Mouse (Mus musculus) naive thymus-derived CD4-positive, alpha-beta T cell, adult 5 months (primary cell): ENCODE results near the gene Gtpbp3. TPM values are rescaled to one million over a fixed set of nuclear protein-coding genes. Genes with fewer than 3 reads are reported as not detected.

Experiments
- polyA plus RNA-seq: library from polyadenylated mRNA; unstranded; fragments of 100-300 nt; shearing (Covaris generic); gene quantifications from one replicate; pipeline ENCODE4 v1.2.1, GENCODE M21; 2017

Gene Gtpbp3
- polyA plus RNA-seq, result 5.4 TPM

DNA sequence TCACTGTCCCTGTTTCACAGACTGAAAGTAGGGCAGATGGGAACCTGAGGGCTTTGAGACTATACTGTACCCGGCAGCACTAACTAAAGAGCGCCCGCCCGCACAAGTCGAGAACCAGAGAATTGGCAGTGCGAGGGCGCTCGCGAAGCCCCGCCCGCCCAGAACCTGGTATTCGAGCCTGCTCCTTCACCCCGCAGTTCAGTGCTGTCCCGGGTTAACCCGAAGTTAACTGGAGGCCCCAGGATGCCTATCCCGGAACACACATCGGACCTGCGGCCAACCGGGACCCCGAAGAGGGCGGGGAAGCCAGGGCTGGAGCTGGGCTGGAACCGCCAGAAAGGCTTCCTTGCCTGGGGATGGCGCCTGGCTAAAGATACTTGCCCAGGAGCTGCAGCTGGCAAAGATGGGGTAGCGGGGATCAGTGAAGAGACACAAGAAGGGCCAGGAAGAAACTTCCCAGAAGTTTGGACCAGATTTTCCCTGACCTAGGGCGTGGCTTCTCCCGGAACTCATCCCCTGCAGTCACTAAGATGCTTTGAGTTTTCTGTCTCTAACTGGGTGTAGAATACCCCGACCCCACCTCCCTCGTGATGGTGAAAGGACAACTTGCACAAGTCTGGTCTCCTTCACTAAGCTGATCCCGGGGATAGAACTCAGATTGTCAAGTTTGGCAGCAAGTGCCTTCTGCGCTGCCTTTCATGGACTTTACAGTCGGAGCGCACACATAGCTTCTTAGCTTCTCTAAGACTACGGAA is at the start of gene Gtpbp3:
Gene Gtpbp3 (plus strand): TSS at position 413 of the 755 bp plus-strand sequence.

DNA sequence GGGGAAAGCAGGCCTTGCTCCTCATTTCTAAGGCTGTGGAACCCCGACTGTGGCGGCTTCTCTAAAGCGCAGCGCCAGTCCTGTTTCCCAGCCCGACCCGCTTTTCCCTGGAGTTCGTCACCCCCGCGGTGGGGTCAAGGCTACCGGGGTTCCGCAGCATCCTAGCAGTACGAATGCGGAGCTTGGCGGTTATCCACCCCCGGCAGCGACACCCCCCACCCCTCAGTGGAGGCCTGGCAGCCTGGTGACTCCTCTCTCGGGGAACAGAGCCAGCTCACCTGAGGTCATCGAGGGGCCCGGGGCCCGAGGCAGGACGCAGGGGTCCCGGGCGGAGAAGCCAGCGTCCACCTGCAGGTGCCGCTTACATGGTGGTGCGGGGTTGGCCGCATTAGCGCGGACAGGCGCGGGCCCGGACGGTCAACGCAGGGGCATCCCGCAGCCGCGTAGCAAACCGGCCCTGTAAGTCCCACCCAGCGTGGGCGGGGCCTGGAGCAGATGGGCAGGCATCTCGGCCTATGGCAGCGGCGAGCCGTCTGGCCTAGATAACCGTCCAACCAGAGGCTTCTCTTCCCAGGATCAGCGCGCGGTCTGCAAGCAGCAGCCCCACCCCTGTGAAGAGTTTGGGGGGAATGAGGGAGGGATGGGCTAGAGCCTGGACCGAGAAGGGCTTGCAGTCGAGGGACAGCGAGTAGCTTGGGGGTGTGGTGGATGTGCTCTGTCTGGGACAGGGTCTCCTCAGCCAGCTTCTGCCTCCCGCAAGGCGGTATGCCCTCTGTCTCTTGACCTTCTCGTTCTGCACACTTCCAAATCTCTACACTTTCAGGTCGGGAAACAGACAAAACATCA is 24.5 kb upstream of the Gtpbp3 start, which contains the start of gene Abhd8:
Gene Abhd8 (minus strand): TSS at position 468 of the 846 bp plus-strand sequence.

DNA sequence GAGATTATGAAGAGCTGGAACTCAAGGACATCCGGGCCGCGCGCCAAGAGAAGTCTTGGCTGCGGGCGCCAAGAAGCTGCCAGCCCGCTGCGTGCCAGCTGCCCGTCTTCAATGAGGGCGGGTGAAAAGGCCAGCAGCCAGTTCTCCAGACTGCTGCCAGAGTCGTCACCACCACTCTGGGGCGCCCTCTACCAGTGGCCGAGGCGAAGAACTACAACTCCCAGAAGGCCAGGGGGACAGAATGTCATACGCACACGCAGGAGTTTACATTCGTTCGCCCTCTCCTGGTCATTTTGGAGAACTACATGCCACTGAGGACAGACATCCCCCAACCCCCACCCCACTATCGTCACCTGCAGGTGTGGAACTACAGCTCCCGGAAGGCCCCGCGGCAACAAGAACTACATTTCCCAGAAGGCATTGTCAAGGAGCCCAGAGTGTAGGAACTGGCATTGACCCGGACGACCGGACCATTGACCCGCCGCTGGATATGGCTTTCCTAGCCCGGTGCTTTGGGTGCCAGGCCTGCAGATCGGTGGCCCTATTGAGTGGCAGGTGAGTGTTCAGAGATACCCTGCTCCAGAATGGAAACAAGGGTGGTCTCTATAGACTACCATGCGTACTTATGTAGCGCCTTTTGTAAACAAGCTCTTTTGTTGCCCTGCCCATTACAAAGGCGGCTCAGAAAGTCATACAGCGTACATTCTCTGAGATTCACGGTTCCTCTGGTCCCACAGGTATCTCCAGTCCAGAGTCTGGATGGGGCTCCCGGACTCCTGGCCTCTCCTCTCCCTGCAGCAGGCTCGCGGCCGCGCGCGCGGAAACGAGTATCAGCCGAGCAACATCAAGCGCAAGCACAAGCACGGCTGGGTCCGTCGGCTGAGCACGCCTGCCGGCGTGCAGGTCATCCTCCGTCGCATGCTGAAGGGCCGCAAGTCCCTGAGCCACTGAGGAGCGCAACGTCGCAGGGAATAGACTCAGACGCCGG is 23.1 kb upstream of the Gtpbp3 start, which contains the start of gene Mrpl34:
Gene Mrpl34 (plus strand): TSS at position 447 of the 988 bp plus-strand sequence.

DNA sequence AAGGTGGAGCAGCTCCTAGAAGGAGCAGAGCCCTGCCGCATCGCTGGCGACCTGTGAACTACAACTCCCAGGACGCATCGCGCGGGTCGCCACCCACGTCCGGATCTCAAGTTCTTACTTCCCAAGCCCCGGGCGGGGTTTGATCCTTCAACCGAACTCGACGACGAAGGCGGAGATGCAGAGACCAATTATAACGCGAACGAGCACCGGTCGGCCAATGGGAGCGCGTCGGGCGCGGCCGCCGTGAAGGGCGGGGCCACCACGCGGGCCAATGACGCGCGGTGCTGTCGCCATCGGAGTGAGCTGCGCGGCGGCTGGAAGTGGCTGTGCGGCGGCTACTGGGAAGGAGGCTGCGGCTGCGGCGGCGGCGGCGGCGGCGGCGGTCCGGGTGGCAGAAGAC is 19.0 kb upstream of the Gtpbp3 start, which contains the start of gene Dda1:
Gene Dda1 (plus strand): TSS at position 284 of the 400 bp plus-strand sequence.

DNA sequence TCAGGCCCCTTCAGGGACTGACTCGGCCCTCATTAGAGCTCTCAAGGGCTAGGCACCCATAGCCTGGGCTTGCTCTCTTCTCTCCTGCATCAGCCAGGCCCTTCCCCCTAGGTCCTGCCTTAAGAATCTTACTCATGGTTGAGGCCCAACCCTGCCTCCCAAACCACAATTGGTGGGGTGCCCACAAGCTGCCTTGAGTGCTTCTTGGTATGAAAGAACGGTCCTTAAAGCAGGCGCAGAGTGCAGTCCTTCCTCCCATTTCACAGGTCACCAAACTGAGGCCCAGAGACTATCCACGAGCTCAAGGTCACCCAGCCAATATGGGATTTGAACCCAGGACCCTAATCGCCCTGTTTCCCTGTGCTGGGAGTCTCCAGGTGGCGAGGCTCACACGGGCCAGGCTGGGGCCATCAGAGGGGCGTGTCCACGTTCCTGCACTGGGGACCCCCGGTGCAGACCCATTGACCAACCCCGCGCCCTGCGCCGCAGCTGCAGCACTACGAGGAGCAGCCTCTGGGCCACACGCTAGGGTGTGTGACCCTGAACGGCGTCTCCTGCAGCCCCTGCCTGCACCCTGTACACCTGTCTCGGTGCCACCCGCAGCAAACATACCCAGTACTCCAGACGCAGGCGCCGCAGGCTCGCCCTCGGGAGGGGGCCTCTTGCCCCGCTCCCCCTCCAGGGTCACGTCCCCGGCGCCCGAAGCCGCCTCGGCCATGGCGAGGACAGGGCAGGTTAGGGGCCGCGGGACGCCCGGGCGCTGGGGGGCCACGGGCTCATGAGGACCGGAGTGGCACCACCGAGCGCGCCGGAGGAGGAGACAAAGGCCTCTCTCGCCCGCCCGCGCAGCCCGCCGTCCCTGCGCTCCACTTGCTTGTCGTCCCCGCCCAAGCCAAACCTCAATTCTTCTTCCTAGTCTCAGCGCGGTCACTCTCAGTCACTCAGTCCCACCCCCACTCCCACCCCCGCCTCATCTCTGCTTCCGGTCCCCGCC is 2.5 kb upstream of the Gtpbp3 start, which contains the start of gene Ano8:
Gene Ano8 (minus strand): TSS at position 822 of the 994 bp plus-strand sequence.

DNA sequence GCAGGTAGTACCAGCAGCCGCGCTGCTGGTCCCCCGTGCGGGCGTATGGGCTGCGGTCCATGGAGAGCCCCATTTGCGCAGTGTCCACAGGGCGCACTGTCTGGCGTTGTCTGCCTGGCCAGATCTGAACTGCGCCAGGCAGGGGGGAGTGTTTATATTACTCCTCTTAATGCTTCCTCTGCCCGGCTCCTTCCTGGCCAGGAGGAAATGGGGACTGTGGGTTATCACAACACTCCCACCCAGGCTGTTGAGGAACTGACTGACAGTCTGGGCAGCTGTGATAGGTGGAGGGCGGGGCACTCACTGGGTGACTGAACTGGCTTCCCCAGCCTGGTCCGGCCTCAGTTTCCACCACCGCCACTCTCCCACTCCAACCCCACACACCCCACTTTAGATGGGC is 23.7 kb downstream of the Gtpbp3 start, which contains the start of gene Plvap:
Gene Plvap (minus strand): TSS at position 109 of the 400 bp plus-strand sequence.

DNA sequence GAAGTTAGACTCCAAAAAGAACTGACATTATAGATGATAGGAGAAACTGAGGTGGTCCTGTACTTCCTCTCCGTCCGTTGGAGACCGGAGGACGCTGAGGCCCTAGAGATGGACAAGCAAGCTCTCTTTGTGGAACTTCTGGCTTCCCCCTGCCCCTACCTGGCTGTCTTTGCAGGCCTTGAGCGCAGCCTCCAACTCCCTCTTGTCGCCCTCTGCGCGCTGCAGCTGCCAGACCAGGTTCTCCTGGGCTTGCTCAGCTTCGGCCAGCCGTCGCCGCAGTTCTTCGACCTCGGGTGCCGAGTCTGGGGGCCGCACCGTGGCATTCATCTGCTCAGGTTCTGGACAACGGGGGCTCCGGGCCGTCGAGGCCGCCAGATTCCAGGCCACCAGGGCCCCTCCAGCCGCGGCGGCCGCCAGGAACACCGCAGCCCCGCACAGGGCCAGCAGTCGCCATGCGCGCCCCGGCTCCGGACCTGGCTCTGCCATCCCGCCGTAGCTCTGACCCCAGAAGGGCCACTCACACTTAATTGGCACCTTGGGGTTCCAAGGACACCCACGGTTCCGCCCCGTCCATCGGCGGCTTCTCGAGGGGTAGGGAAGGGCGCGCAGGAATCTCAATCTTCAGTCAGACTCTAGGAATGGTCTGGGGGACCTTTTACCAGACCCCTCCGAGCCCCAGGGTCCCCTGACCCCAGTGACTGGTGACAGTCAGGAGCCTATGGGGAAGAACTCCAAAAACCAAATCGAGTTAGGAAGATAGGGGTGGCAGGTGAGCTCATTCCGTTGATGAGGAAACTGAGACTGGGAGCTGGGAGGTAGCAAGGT is 37.5 kb downstream of the Gtpbp3 start, which contains the start of gene Ccdc194:
Gene Ccdc194 (minus strand): TSS at position 486 of the 825 bp plus-strand sequence.

DNA sequence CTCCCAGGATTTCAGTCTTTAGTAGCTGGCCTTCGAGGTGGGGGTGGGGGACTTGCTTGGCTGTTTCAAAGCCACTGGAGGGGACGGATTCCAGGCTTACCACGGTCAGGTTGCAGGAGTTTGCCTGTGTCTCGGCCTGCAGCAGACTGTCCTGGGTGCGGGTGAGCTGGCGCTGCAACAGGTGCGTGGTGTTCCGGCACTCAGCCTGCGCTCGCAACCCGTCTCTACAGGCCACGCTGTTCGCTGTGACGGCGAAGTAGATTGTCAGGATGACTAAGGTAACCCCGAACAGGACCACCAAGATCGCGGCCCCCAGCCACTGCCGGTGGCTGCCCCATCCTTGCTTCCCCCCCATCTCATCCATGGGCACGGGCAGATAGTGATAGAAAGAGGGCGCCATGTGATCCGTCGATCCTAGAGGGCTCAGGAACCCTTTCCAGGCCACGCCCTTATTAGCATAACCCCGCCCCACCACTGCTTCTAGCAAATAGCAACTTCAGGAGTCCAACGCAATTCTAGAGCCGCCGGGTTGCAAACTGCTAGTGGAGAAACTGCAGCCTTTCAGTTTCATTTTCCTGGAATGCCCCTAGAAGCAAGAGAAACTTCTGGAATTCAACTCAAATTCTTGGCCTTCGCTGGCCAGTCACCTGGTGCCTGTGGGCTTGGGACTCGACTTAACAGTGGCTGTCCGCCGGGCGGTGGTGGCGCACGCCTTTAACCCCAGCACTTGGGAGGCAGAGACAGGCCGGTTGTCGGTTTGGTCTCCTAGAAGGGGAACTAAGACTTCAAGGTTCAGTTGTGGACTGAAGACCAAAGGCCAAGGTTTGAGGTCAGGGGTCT is 49.3 kb downstream of the Gtpbp3 start, which contains the start of gene Bst2:
Gene Bst2 (minus strand): TSS at position 429 of the 840 bp plus-strand sequence.

DNA sequence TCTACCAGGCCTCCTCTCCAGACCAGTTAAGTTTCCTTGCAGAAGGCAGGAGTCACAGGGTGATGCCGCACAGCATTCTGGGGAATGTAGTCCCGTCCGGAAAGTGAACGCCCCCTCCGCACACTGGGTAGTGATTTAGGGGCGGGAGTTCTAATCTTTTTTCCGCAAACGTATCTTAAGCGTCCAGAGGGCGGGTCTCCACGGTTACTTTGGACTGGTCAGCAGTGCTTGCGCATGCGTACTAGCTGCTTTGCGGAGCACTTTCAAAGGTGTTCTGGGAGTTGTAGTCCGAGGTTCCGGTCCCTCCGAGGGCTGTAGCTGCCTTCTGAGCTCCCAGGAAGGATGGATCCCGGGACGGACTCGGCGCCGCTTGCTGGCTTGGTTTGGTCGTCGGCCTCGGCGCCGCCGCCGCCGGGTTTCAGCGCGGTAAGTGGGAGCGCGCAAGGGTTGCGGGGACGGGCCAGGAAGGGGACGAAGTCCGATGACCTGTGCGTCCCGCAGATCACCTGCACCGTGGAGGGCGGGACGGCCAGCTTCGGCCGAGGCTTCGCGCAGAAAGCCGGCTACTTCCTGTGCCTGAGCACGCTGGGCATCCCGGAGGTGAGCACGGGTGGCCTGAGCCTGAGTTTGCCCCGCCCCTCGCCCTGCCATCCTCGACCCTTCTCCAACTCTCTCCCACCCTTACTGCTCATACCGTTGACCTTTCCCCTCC is 54.9 kb downstream of the Gtpbp3 start, which contains the start of gene Mvb12a:
Gene Mvb12a (plus strand): TSS at position 291 of the 712 bp plus-strand sequence.

Other genes starting within 250 kb of the Gtpbp3 start
- gene Myo9b, start 215.4 kb upstream of the Gtpbp3 start, polyA plus RNA-seq, result 69.4 TPM
- 23.8 TPM for gene Haus8, start 215.2 kb upstream of the Gtpbp3 start, polyA plus RNA-seq
- gene Use1, start 121.3 kb upstream of the Gtpbp3 start, polyA plus RNA-seq, result 230 TPM
- gene Ocel1, start 116.8 kb upstream of the Gtpbp3 start, polyA plus RNA-seq, result 22.9 TPM
- gene Nr2f6, start 106.1 kb upstream of the Gtpbp3 start, polyA plus RNA-seq, result 2.9 TPM
- 0.24 TPM for gene Ushbp1, start 92.3 kb upstream of the Gtpbp3 start, polyA plus RNA-seq
- 70.3 TPM for gene Babam1, start 91.2 kb upstream of the Gtpbp3 start, polyA plus RNA-seq
- 0.21 TPM for gene Ankle1, start 82.1 kb upstream of the Gtpbp3 start, polyA plus RNA-seq
- gene Abhd8, start 24.4 kb upstream of the Gtpbp3 start, polyA plus RNA-seq, result 93.0 TPM
- 41.6 TPM for gene Mrpl34, start 23.1 kb upstream of the Gtpbp3 start, polyA plus RNA-seq
- gene Dda1, start 18.9 kb upstream of the Gtpbp3 start, polyA plus RNA-seq, result 153 TPM
- 14.2 TPM for gene Ano8, start 2.1 kb upstream of the Gtpbp3 start, polyA plus RNA-seq
- not detected for gene Plvap, start 23.6 kb downstream of the Gtpbp3 start, polyA plus RNA-seq
- not detected for gene Ccdc194, start 37.6 kb downstream of the Gtpbp3 start, polyA plus RNA-seq
- 71.8 TPM for gene Bst2, start 49.4 kb downstream of the Gtpbp3 start, polyA plus RNA-seq
- gene Mvb12a, start 54.8 kb downstream of the Gtpbp3 start, polyA plus RNA-seq, result 44.2 TPM
- 1.5 TPM for gene Tmem221, start 70.8 kb downstream of the Gtpbp3 start, polyA plus RNA-seq
- 0.25 TPM for gene Nxnl1, start 78.5 kb downstream of the Gtpbp3 start, polyA plus RNA-seq
- gene Slc27a1, start 80.8 kb downstream of the Gtpbp3 start, polyA plus RNA-seq, result 8.1 TPM
- 79.0 TPM for gene Pgls, start 104.1 kb downstream of the Gtpbp3 start, polyA plus RNA-seq
- 2.7 TPM for gene Fam129c, start 109.5 kb downstream of the Gtpbp3 start, polyA plus RNA-seq
- gene Colgalt1, start 122.9 kb downstream of the Gtpbp3 start, polyA plus RNA-seq, result 49.3 TPM
- gene Unc13a, start 183.7 kb downstream of the Gtpbp3 start, polyA plus RNA-seq, result 0.44 TPM
- 78.2 TPM for gene Jak3, start 188.2 kb downstream of the Gtpbp3 start, polyA plus RNA-seq
- gene Insl3, start 201.1 kb downstream of the Gtpbp3 start, polyA plus RNA-seq, result 28.9 TPM
- 1.6 TPM for gene B3gnt3, start 213.7 kb downstream of the Gtpbp3 start, polyA plus RNA-seq
- 144 TPM for gene Fcho1, start 237.6 kb downstream of the Gtpbp3 start, polyA plus RNA-seq